Mouse (Mus musculus): Measurements from ENCODE around the gene H2afy.
"Not testable (repeated sequence)": the region's sequence is repeated elsewhere in the genome, so short reads cannot be mapped to it uniquely, and the experiment has no call there.

The H2afy gene

GRCm38 (mm10) chr13:56068517-56068916 lies 67.6 kb downstream of the H2afy start:
- DNase-seq = no peak

- DNase-seq = no peak
Observed at GRCm38 (mm10) chr13:56066904-56067303, 69.3 kb downstream of the H2afy start.

GRCm38 (mm10) chr13:56066152-56066551 lies 70.0 kb downstream of the H2afy start:
- no peak for DNase-seq

- DNase-seq = no peak
Observed at GRCm38 (mm10) chr13:56057761-56058160, 78.4 kb downstream of the H2afy start.

- DNase-seq = no peak
Observed at GRCm38 (mm10) chr13:56055720-56056119, 80.4 kb downstream of the H2afy start.

GRCm38 (mm10) chr13:56054089-56054488 lies 82.1 kb downstream of the H2afy start:
- no peak for DNase-seq

GRCm38 (mm10) chr13:56052781-56053180 lies 83.4 kb downstream of the H2afy start:
- DNase-seq = no peak

GRCm38 (mm10) chr13:56050246-56050645 lies 85.9 kb downstream of the H2afy start:
- DNase-seq = no peak

- DNase-seq = no peak
Observed at GRCm38 (mm10) chr13:56042221-56042620, 93.9 kb downstream of the H2afy start.

GRCm38 (mm10) chr13:56040621-56041020 lies 95.5 kb downstream of the H2afy start:
- no peak for DNase-seq

GRCm38 (mm10) chr13:56039610-56040371 lies 96.4 kb downstream of the H2afy start:
- DNase-seq = no peak

- no peak for DNase-seq
Observed at GRCm38 (mm10) chr13:56029006-56029405, 107.2 kb downstream of the H2afy start.

GRCm38 (mm10) chr13:56027996-56028395 lies 108.2 kb downstream of the H2afy start:
- not testable (repeated sequence) for DNase-seq

- DNase-seq = no peak
Observed at GRCm38 (mm10) chr13:56026623-56027022, 109.5 kb downstream of the H2afy start.

- DNase-seq = peak; percentile 54
Observed at GRCm38 (mm10) chr13:56026026-56026425, 110.1 kb downstream of the H2afy start.

GRCm38 (mm10) chr13:56025027-56025410 lies 111.1 kb downstream of the H2afy start:
- DNase-seq = no peak

GRCm38 (mm10) chr13:56024410-56025026 lies 111.6 kb downstream of the H2afy start:
- DNase-seq = no peak

All from thymus, postnatal 25 days (tissue).